Mouse (Mus musculus) gastrocnemius, adult 8-10 months (tissue): ENCODE results near the gene Rerg. TPM values are rescaled to one million over a fixed set of nuclear protein-coding genes. Genes with fewer than 3 reads are reported as not detected.
"Not testable (repeated sequence)": the region's sequence is repeated elsewhere in the genome, so short reads cannot be mapped to it uniquely, and the experiment has no call there.

Experiments used
- DNase-seq, 2 experiments: peaks; one replicate each; pipeline ENCODE4 v3.0.0; 2022; ENCODE audit warnings: low spot score in 2 of 2
- total RNA-seq, 4 experiments: library from RNA; stranded (reverse); gene quantifications; 2 replicates each; pipeline ENCODE4 v1.2.4; 2022

Rerg gene
- total RNA-seq, 4 experiments from 2014 or later = 0.46 to 1.6 (median 0.76) TPM

DNA sequence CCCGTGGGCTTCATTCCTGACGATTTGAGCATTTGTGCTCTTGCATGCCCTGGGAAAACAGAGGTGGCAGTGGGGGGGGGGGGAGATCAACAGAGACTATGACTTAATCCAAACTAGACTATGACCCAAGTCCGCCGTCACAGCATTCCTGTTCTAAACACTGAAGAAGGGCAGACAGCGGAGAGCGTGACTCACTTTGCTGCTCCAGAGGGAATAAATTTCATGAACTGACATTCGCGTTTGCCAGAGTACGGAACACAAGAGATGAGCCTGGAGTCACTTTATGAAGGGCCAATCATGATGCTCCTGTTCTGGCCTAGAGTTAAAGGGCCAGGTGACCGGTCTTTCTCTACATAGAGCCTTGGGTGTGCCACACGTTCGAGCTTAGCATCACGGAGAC, 93.6 kb downstream of the Rerg start:
- DNase-seq = no peak

- no peak for DNase-seq
Measured at GRCm38 (mm10) chr6:137076225-137076624, 94.1 kb downstream of the Rerg start.

DNA sequence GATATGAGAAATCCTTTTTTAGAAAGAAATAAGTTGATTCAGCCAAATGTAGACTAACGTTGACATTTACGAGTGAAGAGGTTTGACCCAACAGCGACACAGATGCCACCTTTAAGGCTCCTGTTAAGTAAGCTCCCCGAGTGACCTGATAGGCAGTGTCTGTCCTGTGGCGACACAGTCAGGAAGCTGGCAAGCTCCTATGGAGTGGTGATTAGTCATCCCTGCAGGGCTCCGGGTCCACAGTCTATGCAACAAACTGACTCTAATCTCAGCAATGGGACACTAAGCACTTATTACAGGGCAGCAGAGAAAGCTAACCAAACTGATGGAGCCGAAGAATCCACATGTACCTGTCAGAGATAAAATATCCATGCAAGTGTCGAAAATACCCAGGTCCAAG, 98.0 kb downstream of the Rerg start:
- DNase-seq = no peak

DNA sequence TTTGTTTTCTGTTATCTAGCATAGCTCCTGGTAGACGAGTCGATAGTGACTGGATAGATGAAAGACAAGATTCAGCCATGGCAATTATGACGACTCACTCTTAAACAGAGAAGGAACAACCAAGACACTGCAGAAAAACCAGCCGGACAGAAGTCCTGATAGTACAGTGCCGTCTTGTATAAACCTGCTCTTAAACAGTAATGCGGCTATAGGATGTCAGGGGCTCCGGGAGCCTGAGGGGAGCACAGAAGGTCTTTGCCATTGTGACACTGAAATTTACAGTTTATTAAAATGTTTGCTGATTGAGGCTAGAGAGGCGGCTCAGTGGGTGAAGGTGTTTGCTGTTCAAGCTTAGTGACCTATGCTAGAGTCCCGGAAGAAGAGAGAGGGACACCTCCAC, 98.8 kb downstream of the Rerg start:
- DNase-seq = no peak

DNA sequence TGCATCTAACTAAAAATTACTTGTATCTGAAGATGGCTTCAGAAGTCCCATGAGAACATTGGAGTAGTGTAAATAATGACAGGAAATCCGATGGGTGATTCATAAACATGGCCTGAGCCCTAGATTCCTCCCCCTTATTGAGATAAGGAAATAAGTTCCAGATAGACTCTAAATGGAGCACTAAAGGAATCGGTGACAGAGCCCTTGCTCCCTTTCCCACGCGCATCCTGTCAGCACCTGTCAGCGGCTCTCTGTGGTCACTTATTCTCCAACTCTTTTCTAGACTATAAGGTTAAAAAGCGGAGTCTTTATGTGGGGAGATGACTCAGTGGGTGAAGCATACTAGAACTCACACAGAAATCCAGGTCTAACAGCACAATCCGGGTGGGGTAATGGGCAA, 104.8 kb downstream of the Rerg start:
- no peak for DNase-seq

- DNase-seq = no peak
Measured at GRCm38 (mm10) chr6:137064786-137065185, 105.5 kb downstream of the Rerg start.

DNA sequence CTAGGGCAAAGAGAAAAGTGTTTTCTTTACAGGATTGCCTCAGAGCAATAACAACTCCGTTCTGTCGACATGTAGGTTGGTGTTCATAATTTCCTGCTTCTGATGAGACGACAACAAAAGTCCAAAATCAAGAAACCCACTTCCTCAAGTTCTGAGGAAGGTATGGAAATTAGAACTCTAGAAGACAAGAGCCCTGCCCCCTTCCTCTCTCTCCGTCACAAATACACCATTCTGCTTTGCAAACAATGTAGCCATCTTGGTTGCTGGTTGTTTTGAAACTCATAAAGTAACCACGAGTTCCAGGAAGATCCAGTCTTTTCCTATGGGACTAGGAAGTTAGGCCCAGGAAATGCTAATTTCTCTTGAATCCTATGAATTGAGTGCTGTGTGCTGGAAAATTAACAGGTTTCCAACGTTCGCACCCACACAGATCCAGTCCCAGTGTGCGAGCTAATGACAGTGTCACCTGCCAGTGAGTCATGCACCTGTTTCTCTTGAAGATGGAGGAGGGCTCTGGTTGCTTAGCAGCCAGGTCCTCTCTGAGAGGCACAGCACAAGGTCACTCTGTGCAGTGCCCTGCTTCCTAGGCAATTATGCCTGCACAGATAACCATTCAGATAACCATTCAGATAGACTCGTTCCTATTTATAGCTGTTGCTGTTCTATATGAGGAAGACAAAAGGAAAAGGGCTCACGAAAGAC, 106.9 kb downstream of the Rerg start:
- no peak for DNase-seq

DNA sequence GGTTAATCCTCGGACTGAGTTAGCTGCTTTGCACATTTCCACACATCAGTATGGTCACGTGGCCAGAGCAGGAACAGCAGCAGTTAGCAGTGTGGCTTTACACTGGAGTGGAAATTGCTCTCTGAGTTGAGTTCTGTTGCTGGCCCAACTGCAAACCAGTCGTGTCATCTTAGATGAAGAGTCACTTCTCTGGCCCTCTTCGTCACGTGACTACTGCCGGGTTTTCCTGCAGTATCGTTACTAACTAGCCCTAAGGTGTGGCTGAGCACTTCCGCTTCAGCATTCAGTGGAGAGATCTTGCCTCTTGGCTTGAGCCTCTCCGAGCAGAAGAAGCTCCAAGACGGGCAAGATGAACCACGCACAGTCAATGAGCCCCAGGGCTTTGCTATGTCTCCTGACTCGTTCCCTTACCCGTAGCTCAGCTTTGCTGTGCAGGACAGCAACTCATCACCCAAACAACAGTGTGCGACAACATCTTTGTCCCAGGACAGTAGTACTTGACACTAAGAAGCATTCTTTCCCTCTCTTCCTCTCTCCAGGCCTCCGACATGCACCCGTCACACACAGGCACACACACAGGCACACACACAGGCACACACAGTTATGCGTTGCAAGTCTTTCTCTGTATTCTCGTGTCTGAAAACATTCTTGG, 108.3 kb downstream of the Rerg start:
- no peak for DNase-seq

DNA sequence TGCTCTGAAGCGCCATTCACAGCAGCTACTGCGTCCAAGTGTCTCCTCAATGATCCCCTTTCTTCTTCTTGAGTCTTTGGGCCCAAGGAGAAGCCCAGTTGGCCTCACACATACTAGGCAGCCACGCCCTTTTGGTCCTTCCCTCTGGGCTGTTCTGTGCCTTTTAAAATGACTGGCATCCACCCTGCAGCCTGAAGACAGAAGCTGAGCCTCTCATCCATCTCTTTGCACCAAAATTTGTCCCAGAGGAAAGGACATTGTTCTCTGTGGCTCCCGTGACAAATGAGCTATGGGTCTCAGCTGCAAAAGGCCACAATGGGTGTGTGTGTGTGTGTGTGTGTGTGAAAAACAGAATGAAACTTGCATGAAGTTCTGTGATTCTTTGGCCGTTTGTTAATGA, 109.7 kb downstream of the Rerg start:
- no peak for DNase-seq

- no peak for DNase-seq
Measured at GRCm38 (mm10) chr6:137058257-137058656, 112.0 kb downstream of the Rerg start.

GRCm38 (mm10) chr6:137054073-137054472, 116.2 kb downstream of the Rerg start:
- no peak for DNase-seq

DNA sequence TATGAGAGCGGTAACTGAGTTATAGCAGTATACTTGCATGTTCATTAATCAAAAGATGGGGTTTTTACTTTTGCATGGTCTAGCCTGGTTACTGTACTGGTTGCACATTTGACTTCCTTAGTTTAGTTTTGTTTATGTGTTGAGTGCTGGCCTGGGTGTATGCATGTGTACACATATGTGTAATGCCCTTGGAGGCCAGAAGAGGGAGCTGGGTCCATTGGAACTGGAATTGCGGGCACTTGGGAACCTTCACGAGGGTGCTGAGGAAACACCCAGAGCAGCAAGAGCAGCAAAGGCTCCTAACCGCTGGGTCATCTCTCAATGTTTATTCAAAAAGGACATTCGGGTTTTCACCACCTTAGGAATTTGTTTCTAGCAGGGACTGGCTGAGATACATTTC, 116.8 kb downstream of the Rerg start:
- no peak for DNase-seq

DNA sequence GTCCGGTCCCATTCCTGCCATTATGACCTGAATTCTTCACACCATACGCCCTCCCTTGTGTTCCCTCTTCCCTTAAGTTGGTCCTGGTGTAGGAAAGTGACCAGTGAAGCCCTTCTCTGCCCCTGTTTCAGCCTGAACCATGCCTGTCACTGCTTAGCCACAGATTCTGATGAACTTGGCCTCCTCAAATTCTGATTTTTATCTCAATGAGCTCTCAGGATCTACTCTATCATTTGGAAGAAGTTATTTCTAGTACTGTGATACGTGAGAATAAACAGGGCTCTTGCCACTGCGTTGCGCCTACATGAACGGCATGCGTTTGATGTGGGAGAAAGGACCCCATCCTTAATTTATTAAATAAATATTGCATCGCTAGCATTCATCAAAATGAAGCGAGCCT, 117.3 kb downstream of the Rerg start:
- DNase-seq = no peak

DNA sequence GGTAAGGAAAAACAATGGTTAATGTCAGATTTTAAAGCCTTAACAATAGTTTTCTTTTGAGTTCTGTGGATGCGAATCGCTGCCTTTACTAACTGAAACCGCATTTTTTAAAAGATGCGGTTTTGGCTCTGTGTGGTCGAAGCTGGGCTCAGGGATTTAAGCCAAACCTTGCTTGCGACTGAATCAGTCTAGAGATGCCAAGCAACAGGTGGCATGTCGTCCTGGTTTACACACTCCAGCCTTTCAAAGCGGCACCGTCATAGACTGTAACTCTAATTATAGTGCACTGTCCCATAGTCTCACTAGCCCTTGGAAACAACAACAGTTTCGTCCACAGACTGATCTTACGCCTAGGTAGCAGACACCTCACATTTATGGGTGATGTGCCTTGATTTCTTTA, 123.3 kb downstream of the Rerg start:
- DNase-seq = no peak

DNA sequence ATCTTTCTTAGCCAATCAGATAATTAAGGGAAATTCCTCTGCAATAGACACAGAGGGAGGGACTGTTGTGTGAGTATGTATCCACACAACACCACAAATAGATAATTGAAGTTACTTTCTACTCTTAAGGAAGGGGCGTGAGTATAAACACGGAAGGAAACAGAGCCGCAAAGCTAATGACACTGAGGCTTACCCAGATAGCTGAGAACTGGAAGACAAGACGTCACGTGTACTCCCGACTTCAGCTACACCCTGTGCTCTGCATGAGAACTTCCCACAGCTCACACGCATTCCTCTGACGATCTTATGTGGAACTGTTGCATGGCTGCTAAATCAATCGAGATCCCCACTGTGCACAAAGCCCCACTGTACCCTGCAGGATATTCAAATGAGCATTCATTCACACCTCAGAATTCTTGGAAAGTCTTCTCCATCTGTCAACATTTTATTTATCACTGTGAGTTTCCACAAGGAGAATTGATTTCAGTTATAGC, 125.2 kb downstream of the Rerg start:
- no peak for DNase-seq

GRCm38 (mm10) chr6:137035611-137036395, 134.5 kb downstream of the Rerg start:
- DNase-seq = not testable (repeated sequence)

DNA sequence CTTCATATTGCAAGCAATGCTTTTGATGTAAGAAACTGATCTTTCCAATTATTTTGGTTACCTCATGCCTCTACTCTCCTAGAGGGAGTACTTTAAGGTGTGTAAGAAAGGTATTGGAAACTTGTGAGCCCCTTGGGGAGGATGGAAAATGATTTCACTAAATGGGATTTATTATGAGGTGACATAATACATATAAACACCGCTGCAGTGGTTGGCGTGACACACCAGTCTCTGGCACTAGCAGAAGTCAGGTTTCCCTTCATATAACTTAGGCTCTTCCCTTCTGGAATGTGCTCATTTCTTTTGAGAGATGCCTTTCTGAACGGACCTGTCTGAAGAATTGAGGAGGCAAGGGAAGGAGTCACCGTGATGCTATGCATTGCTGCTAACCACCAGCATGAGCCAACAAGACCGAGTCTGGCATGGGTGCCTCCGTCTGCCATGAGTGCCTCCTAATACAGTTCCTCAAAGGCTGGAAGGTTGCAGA, 139.6 kb downstream of the Rerg start:
- DNase-seq = no peak

DNA sequence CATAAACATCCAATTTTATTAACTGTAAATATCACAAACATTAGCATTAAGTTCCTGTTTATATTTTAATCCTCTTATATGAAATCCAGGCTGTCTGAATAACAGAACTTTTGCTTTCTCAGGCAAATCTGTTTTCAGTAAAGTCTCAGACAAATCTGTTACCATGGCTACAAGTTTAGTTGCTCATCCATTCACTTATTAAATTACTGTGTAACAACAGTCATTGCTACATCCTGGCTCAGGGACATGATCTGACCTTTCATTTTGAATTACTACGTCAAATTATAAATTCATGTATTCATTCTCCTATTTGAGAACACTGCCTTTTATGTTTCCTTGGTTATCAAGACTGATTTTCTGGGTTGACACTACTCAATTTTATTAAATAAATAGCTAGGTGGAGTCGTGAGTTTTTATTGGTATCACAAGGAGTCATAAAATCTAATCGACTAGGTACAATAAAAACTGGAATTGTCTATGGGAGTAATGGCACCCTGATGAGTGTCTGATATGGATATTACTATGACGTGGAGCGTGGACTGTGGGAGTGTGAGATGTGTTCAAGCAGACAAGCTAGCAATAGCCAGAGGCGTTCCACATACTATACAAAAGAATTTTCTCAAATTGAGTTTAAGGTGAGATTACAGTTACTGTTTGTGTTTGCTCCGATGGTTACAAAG, 140.2 kb downstream of the Rerg start:
- DNase-seq = no peak

GRCm38 (mm10) chr6:137025461-137025860, 144.8 kb downstream of the Rerg start:
- no peak for DNase-seq

- no peak for DNase-seq
Measured at GRCm38 (mm10) chr6:137024541-137024940, 145.8 kb downstream of the Rerg start.

DNA sequence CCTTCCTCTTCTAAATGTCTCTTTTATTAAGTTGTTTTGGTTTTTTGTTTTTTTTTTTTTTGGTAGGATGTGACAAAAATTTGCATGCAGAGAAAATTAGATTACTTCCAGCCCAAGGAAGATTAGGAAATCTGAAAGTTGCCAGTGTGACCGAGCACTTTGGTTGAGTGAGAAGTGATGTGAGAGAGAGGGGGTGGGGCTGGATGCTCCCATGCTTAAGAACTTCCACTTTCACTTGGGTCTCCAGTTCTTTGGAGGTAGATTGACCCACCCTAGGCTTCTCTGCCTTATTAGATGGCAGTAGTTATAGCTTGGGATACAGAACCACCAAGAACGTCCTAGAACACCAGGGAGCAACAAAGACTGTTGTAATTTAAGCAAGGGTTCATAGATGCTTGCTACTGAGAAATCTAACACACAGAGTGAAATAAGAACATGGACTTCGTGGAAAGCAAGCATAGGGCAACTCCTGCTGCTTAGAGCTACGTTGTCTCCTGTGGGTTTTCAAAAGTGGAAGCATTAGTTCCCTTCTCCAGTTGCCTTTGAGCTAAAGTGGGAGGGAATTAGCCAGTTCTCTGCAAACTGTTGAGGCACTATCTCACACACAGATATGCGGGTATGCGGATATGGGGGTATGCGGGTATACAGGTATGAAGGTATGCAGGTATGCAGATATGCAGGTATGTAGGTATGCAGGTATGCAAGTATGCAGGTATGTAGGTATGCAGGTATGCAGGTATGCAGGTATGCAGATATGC, 152.9 kb downstream of the Rerg start:
- DNase-seq = no peak
